Mouse (Mus musculus) MEL (cell line): ENCODE results near the gene Trmt2a. TPM values are rescaled to one million over a fixed set of nuclear protein-coding genes. Genes with fewer than 3 reads are reported as not detected.

Source experiments
- DNase-seq: peaks from one replicate; pipeline ENCODE4 v3.0.0; 2011; ENCODE audit warnings: low read depth, low spot score
- H3K27ac ChIP-seq: 2 replicates; pipeline ENCODE4 v1.5.1; 2012; ENCODE audit warnings: low read depth, mild to moderate bottlenecking, control low read depth, low read length, moderate library complexity; ENCODE audit not compliant: control insufficient read depth
- H3K27me3 ChIP-seq, 2 experiments: fragments of 150-350 bp in 1 of 2; sonication (generic) in 1 of 2; 2 replicates each; pipeline ENCODE4 v1.6.1; 2012; ENCODE audit warnings: low read length in 2 of 2, mild to moderate bottlenecking in 2 of 2, improper control_type of control experiment in 1 of 2, moderate library complexity in 1 of 2; ENCODE audit not compliant: insufficient read depth in 2 of 2, control insufficient read depth in 1 of 2
- H3K36me3 ChIP-seq, 2 experiments: 2 replicates each; pipeline ENCODE4 v1.6.1; 2012 to 2014; ENCODE audit warnings: low read length in 2 of 2, improper control_type of control experiment in 1 of 2, inconsistent platforms in 1 of 2, mild to moderate bottlenecking in 1 of 2; ENCODE audit not compliant: insufficient read depth in 2 of 2, control insufficient read depth in 1 of 2
- H3K4me1 ChIP-seq, 2 experiments: fragments of 150-350 bp in 1 of 2; sonication (generic) in 1 of 2; 2 replicates each; pipeline ENCODE4 v1.6.1; 2012; ENCODE audit warnings: low read length in 2 of 2, improper control_type of control experiment in 1 of 2, mild to moderate bottlenecking in 1 of 2; ENCODE audit not compliant: insufficient read depth in 2 of 2, control insufficient read depth in 1 of 2
- H3K4me3 ChIP-seq, 2 experiments: fragments of 150-350 bp in 1 of 2; sonication (generic) in 1 of 2; 2 replicates each; pipeline ENCODE4 v1.5.1; 2012; ENCODE audit warnings: low read depth in 2 of 2, low read length in 2 of 2, mild to moderate bottlenecking in 2 of 2, moderate library complexity in 2 of 2, control low read depth in 1 of 2, improper control_type of control experiment in 1 of 2; ENCODE audit not compliant: control insufficient read depth in 1 of 2, insufficient read depth in 1 of 2
- H3K79me2 ChIP-seq: 2 replicates; pipeline ENCODE4 v1.6.1; 2012; ENCODE audit warnings: mild to moderate bottlenecking, low read length, moderate library complexity; ENCODE audit not compliant: control insufficient read depth, poor library complexity, insufficient read depth
- H3K9ac ChIP-seq: 2 replicates; pipeline ENCODE4 v1.6.1; 2012; ENCODE audit warnings: low read depth, mild to moderate bottlenecking, control low read depth, low read length, moderate library complexity; ENCODE audit not compliant: control insufficient read depth, poor library complexity, severe bottlenecking
- H3K9me3 ChIP-seq: fragments of 150-350 bp; sonication (generic); replicated peaks from 2 replicates; pipeline ENCODE4 v1.6.1; 2012; ENCODE audit warnings: mild to moderate bottlenecking, low read length, improper control_type of control experiment, moderate library complexity; ENCODE audit not compliant: insufficient read depth
- CHD1 ChIP-seq: IDR thresholded peaks from 2 replicates; pipeline ENCODE4 v1.6.1; 2012; ENCODE audit warnings: low read depth, mild to moderate bottlenecking, inconsistent platforms, low read length, improper control_type of control experiment
- CTCF ChIP-seq, 3 experiments: IDR thresholded peaks in 2 of 3; conservative IDR thresholded peaks in 1 of 3; 2 replicates each; pipeline ENCODE4 v1.5.1; 2011 to 2012; ENCODE audit warnings: low read length in 3 of 3, low read depth in 2 of 3, mild to moderate bottlenecking in 2 of 3, improper control_type of control experiment in 1 of 3, inconsistent platforms in 1 of 3, mixed read lengths in 1 of 3, moderate library complexity in 1 of 3; ENCODE audit not compliant: control insufficient read depth in 1 of 3, insufficient read depth in 1 of 3, poor library complexity in 1 of 3, severe bottlenecking in 1 of 3
- EP300 ChIP-seq, 2 experiments: IDR thresholded peaks; 2 replicates each; pipeline ENCODE4 v1.6.1; 2011; ENCODE audit warnings: improper control_type of control experiment in 2 of 2, low read length in 2 of 2, low read depth in 1 of 2, mild to moderate bottlenecking in 1 of 2
- ETS1 ChIP-seq: IDR thresholded peaks from 2 replicates; pipeline ENCODE4 v1.6.1; 2012; ENCODE audit warnings: low read depth, mild to moderate bottlenecking, inconsistent platforms, low read length, improper control_type of control experiment, moderate library complexity
- GABPA ChIP-seq: IDR thresholded peaks from 2 replicates; pipeline ENCODE4 v1.6.1; 2012; ENCODE audit warnings: low read depth, mild to moderate bottlenecking, inconsistent platforms, low read length, improper control_type of control experiment, moderate library complexity
- JUND ChIP-seq: IDR thresholded peaks from 2 replicates; pipeline ENCODE4 v1.6.1; 2011; ENCODE audit warnings: low read depth, mild to moderate bottlenecking, improper control_type of control experiment, low read length
- KAT2A ChIP-seq: conservative IDR thresholded peaks from 2 replicates; pipeline ENCODE4 v1.6.1; 2012; ENCODE audit warnings: low read depth, low read length, improper control_type of control experiment, inconsistent platforms
- MEF2A ChIP-seq: IDR thresholded peaks from 2 replicates; pipeline ENCODE4 v1.6.1; 2014; ENCODE audit warnings: low read depth, mild to moderate bottlenecking, inconsistent platforms, low read length, improper control_type of control experiment; ENCODE audit not compliant: poor library complexity, insufficient replicate concordance, severe bottlenecking; ENCODE audit errors: extremely low read depth
- MXI1 ChIP-seq: IDR thresholded peaks from 2 replicates; pipeline ENCODE4 v1.6.1; 2011; ENCODE audit warnings: mild to moderate bottlenecking, low read depth, low read length, improper control_type of control experiment
- NRF1 ChIP-seq: IDR thresholded peaks from 2 replicates; pipeline ENCODE4 v1.6.1; 2014; ENCODE audit warnings: low read depth, mild to moderate bottlenecking, inconsistent platforms, low read length, improper control_type of control experiment, moderate library complexity; ENCODE audit not compliant: poor library complexity, insufficient read depth, severe bottlenecking
- POLR2A ChIP-seq, 2 experiments: IDR thresholded peaks; 2 replicates each; pipeline ENCODE4 v1.6.1; 2011 to 2012; ENCODE audit warnings: low read length in 2 of 2, mild to moderate bottlenecking in 2 of 2, control low read depth in 1 of 2, improper control_type of control experiment in 1 of 2, low read depth in 1 of 2, moderate library complexity in 1 of 2; ENCODE audit not compliant: control insufficient read depth in 1 of 2, insufficient read depth in 1 of 2, poor library complexity in 1 of 2
- RAD21 ChIP-seq: IDR thresholded peaks from 2 replicates; pipeline ENCODE4 v1.6.1; 2011; ENCODE audit warnings: mild to moderate bottlenecking, low read depth, low read length, improper control_type of control experiment
- SIN3A ChIP-seq: IDR thresholded peaks from 2 replicates; pipeline ENCODE4 v1.6.1; 2012; ENCODE audit warnings: low read length, improper control_type of control experiment, inconsistent platforms
- TBP ChIP-seq: IDR thresholded peaks from 2 replicates; pipeline ENCODE4 v1.8.0; 2011; ENCODE audit warnings: low read depth, low read length, improper control_type of control experiment
- TCF12 ChIP-seq: IDR thresholded peaks from 2 replicates; pipeline ENCODE4 v1.6.1; 2014; ENCODE audit warnings: low read depth, mild to moderate bottlenecking, inconsistent platforms, low read length, improper control_type of control experiment, moderate library complexity
- UBTF ChIP-seq: IDR thresholded peaks from 2 replicates; pipeline ENCODE4 v1.6.1; 2012; ENCODE audit warnings: low read depth, mild to moderate bottlenecking, inconsistent platforms, low read length, improper control_type of control experiment, moderate library complexity, borderline replicate concordance; ENCODE audit not compliant: insufficient read depth
- USF2 ChIP-seq, 2 experiments: IDR thresholded peaks; 2 replicates each; pipeline ENCODE4 v1.6.1; 2011 to 2012; ENCODE audit warnings: improper control_type of control experiment in 2 of 2, low read length in 2 of 2, borderline replicate concordance in 1 of 2, inconsistent platforms in 1 of 2, low read depth in 1 of 2, mild to moderate bottlenecking in 1 of 2; ENCODE audit not compliant: insufficient read depth in 1 of 2
- ZMIZ1 ChIP-seq: IDR thresholded peaks from 2 replicates; pipeline ENCODE4 v1.6.1; 2012; ENCODE audit warnings: low read depth, mild to moderate bottlenecking, inconsistent platforms, low read length, improper control_type of control experiment, moderate library complexity
- polyA plus RNA-seq, 2 experiments: library from polyadenylated mRNA; stranded (reverse) in 1 of 2; unstranded in 1 of 2; fragments of >175 nt in 1 of 2; fragments of >200 nt in 1 of 2; gene quantifications; 2 replicates each; pipeline versions ENCODE4 v1.2.1 to v1.2.4; 2012; ENCODE audit warnings: low replicate concordance in 2 of 2, low read depth in 1 of 2; ENCODE audit not compliant: insufficient read length in 2 of 2, insufficient read depth in 1 of 2, missing spikeins in 1 of 2
- total RNA-seq: library from RNA; depleted of rRNA; stranded (reverse); fragments of 300-350 nt; gene quantifications from 2 replicates; pipeline ENCODE4 v1.2.3, GENCODE M21; 2012

Trmt2a gene
- total and polyA plus RNA-seq, 3 experiments: 178 to 185 TPM; not detected in 1

DNA sequence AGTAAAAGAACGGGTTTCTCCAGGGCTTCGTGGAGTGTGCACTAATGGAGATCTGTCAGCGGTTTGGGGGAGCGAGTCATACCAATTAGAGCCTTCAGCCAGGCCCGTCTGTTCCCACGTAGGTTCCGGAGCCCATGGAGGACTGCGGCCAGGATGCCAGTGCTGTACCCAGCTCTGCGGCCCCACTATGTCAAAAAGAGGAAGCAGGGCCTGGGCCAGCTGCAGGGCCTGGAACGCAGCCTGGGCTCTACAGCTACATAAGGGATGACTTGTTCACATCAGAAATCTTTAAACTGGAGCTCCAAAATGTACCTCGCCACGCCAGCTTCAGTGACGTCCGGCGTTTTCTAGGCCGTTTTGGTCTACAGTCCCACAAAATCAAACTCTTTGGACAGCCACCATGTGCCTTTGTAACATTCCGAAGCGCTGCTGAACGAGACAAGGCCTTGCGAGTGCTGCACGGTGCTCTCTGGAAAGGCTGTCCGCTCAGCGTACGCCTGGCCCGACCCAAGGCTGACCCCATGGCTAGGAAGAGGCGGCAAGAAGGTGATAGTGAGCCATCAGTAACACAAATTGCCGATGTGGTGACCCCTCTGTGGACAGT lies 987 bp downstream of the Trmt2a start (continued):
- no peak for TF ChIP-seq USF2 (IDR thresholded peaks at IDR 0.05; ENCODE audit: borderline replicate concordance in 1 of 2, insufficient read depth in 1 of 2, low read depth in 1 of 2, low read length in 2 of 2)
- peak; percentile 49 for TF ChIP-seq SIN3A

DNA sequence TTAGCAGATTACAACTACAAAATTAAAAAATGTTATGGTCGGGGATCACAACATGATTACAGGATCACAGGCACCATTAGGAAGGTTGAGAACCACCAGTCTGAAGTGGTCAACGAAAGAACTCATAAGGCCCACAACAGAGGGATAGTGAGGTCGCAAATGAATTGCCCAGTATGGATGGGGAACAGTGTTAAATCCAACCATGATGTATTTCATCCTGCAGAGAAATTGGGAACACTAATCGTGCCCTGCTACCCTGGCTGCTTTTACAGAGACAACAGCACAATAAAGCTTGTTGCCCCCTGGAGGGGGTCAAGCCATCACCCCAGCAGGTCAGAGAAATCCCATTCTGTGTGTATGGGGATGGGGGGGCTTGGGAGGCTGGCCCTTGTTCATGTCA lies 1.8 kb downstream of the Trmt2a start:
- DNase-seq: peak; percentile 32
- Histone ChIP-seq H3K27me3 (no peaks in the 10 kb centered on the region), H3K36me3 (peaks cover 32 to 40% of the 10 kb centered on the region in 2 experiments), H3K79me2 (peaks cover 57% of the 10 kb centered on the region), H3K4me1 (peaks cover 4 to 18% of the 10 kb centered on the region in 2 experiments; a peak in 3 of 4 replicates), H3K27ac (peak overlapping the region; percentile 88), H3K9ac (peak overlapping the region; percentile 93), H3K4me3 (peak overlapping the region; percentile 53 to 94), H3K9me3 (no peaks in the 10 kb centered on the region)
- TF ChIP-seq RAD21 (no peak), UBTF (no peak), MXI1 (no peak; the same call in 1 of the 2 replicates), GABPA (no peak), NRF1 (no peak), EP300 (IDR thresholded peaks at IDR 0.05; ENCODE audit: low read depth in 1 of 2, low read length in 2 of 2) (no peak), TCF12 (no peak), ETS1 (no peak), TBP (no peak), ZMIZ1 (peak; percentile 41; the same call in 1 of the 2 replicates), CTCF (IDR thresholded peaks at IDR 0.05 in 2 of 3, conservative IDR thresholded peaks at IDR 0.05 in 1 of 3; ENCODE audit: control insufficient read depth in 1 of 3, insufficient read depth in 1 of 3, low read depth in 2 of 3, low read length in 3 of 3, poor library complexity in 1 of 3, severe bottlenecking in 1 of 3) (no peak), MEF2A (no peak), JUND (no peak), POLR2A (IDR thresholded peaks at IDR 0.05; ENCODE audit: control insufficient read depth in 1 of 2, insufficient read depth in 1 of 2, low read depth in 1 of 2, low read length in 2 of 2, poor library complexity in 1 of 2) (peak in 1 of 2 experiments; percentile 36; a peak in 1 of 4 replicates), CHD1 (no peak), KAT2A (no peak)
